Mouse (Mus musculus): ENCODE measurements around the gene Zfp148. TPM values are rescaled to one million over a fixed set of nuclear protein-coding genes. Genes with fewer than 3 reads are reported as not detected.

Zfp148 gene
- polyA plus RNA-seq, 1 experiment from 2014 or later: 53.3 TPM

DNA sequence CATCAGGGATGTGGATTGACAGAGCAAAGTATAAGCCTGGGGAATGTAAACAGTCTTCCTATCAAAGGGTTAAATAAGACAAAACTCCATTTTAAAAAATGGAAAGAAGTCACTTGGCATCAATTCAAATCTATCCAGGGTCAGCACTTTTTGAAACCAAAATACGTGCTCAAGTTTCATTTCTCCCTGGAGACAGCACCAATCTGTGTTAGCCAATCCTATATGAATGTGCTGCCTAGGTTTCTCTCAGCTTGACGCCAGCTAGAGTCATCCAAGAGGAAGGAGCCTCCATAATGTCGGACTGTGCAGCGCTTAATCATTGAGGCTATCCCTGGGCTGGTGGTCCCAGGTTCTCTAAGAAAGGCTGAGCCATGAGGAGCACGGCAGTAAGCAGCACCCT lies 33.5 kb upstream of the Zfp148 start:
- 0 out of 2 replicates have a peak overlapping the region, but pooled peaks have one; percentile 21 for H3K27ac ChIP-seq
- H3K9me3 ChIP-seq: no peaks in the 10 kb centered on the region
- no peak overlapping the region for H3K4me2 ChIP-seq
- no peak overlapping the region for H3K4me3 ChIP-seq (replicated peaks)
- no peak for ATAC-seq (ENCODE audit: insufficient read depth, low FRiP score, low read depth)
- H3K9ac ChIP-seq: no peak overlapping the region
- H3K36me3 ChIP-seq: no peaks in the 10 kb centered on the region
- 52% methylated on average over 5 of the region's 5 CpGs for WGBS
- no peaks in the 10 kb centered on the region for H3K4me1 ChIP-seq
- no peaks in the 10 kb centered on the region for H3K27me3 ChIP-seq (replicated peaks)

DNA sequence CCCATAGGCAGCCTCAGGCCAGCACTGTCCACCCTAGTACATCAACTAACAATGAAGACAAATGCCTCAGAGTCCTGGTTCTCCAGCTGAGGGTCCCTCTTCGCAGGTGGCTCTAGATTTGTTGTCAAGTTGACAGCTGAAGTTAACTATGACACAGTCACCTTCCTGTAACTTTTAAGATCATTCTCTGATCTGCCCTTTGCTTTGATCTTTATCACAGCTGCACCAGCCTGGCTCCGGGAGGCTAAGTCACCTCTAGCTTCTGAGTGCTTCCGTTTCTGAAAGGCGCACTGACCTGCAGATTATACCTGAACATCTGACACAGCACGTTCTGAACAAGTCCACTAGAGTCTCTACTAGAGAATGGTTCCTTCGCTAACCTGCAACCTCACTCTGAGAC lies 22.8 kb upstream of the Zfp148 start:
- Histone ChIP-seq H3K27ac (no peak overlapping the region), H3K4me1 (0 out of 2 replicates have a peak, but pooled peaks cover 2% of the 10 kb centered on the region), H3K9me3 (no peaks in the 10 kb centered on the region), H3K9ac (no peak overlapping the region), H3K4me3 (replicated peaks) (no peak overlapping the region), H3K4me2 (no peak overlapping the region), H3K27me3 (replicated peaks) (no peaks in the 10 kb centered on the region), H3K36me3 (no peaks in the 10 kb centered on the region)
- ATAC-seq (ENCODE audit: insufficient read depth, low FRiP score, low read depth): no peak
- WGBS: 59% methylated on average over 6 of the region's 6 CpGs

DNA sequence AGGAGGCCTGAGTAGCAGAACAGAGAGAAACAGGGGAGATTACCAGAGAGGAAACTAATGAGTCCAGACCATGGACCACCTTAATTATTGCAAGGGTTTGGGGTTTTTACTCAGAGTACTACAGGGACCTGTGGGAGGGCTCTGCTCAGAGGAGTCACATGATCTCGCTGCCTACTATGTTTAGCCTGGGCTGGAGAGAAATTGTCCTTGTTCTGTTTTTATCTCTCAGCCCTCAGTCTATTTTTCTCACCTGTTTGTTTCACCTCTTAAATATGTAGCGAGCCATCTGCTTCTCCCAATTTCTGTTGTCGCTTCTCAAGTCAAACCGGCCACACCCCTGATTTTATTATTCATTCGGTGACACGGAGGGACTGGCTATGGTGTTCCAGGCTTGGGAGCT lies 14.9 kb upstream of the Zfp148 start:
- Histone ChIP-seq H3K27ac (no peak overlapping the region), H3K4me2 (no peak overlapping the region), H3K4me3 (replicated peaks) (no peak overlapping the region), H3K27me3 (replicated peaks) (no peaks in the 10 kb centered on the region), H3K9ac (no peak overlapping the region), H3K9me3 (no peaks in the 10 kb centered on the region), H3K36me3 (no peaks in the 10 kb centered on the region), H3K4me1 (0 out of 2 replicates have a peak, but pooled peaks cover 2% of the 10 kb centered on the region)
- WGBS: 82% methylated on average over 6 of the region's 6 CpGs
- no peak for ATAC-seq (ENCODE audit: insufficient read depth, low FRiP score, low read depth)

DNA sequence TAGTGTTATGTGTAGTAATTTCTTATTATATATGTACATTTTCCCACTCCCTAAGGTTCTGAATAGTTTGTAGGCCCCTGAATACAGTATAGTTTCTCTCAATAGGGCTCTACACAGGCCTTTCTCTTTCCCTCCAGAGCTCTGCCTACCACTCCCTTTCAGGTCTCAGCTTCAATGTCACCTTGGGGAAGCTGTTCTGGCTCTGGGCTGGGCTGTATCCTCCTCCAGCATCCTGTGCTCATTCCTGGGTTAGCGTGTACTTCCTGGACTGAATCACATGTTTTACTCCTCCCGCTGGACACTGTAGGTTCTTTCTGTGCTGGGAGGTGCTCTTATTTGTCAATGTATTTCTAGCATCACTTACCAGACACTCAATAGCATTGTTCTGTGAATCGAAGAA lies 12.0 kb upstream of the Zfp148 start:
- Histone ChIP-seq H3K4me2 (no peak overlapping the region), H3K27ac (no peak overlapping the region), H3K9ac (no peak overlapping the region), H3K4me1 (no peaks in the 10 kb centered on the region), H3K27me3 (replicated peaks) (no peaks in the 10 kb centered on the region), H3K9me3 (no peaks in the 10 kb centered on the region), H3K4me3 (replicated peaks) (no peak overlapping the region), H3K36me3 (no peaks in the 10 kb centered on the region)
- 69% methylated on average over 3 of the region's 3 CpGs for WGBS
- ATAC-seq (ENCODE audit: insufficient read depth, low FRiP score, low read depth): no peak

DNA sequence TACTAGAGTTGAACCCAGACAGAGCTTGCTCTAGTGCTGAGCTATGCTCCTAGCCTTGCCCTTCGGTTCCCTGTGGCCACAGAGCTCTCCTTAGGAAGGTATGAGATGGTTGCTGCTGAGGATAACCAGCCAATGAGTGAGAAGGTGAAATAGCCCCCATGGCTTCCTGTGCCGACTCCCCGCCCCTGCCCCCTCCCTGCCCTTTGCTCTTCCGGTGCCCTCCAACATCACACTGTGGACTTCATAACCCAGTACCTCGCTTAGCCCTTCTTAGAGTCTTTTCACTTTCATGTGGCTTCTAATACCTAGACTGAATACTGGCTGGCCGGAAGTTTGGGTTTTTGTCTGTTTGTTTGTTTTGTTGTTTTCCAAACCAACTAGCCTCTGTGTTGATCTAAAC lies 9.8 kb upstream of the Zfp148 start:
- Histone ChIP-seq H3K27ac (no peak overlapping the region), H3K27me3 (replicated peaks) (no peaks in the 10 kb centered on the region), H3K9me3 (no peaks in the 10 kb centered on the region), H3K4me2 (no peak overlapping the region), H3K9ac (no peak overlapping the region), H3K4me3 (replicated peaks) (no peak overlapping the region), H3K36me3 (no peaks in the 10 kb centered on the region), H3K4me1 (no peaks in the 10 kb centered on the region)
- no peak for ATAC-seq (ENCODE audit: insufficient read depth, low FRiP score, low read depth)
- 50% methylated on average over 6 of the region's 6 CpGs for WGBS

DNA sequence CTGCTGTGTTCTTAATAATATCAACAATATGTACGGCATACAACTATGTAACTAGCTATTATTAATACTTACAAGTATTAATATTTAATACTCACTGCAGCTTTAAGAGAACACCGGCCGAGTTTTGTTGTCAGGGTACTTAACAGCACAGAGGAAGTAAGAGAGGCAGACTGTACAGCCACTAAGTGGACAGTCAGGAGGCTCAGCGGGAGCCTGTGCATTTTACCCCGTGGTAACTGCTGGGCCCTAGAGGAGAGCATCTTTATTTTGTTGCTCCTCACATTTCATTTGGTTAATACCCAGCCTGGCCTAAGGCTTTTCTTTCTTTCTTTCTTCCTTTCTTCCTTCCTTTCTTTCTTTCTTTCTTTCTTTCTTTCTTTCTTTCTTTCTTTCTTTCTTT lies 8.0 kb upstream of the Zfp148 start:
- Histone ChIP-seq H3K36me3 (no peaks in the 10 kb centered on the region), H3K4me1 (no peaks in the 10 kb centered on the region), H3K4me2 (no peak overlapping the region), H3K9ac (no peak overlapping the region), H3K4me3 (replicated peaks) (no peak overlapping the region), H3K9me3 (no peaks in the 10 kb centered on the region), H3K27ac (no peak overlapping the region), H3K27me3 (replicated peaks) (no peaks in the 10 kb centered on the region)
- ATAC-seq (ENCODE audit: insufficient read depth, low FRiP score, low read depth): no peak
- 47% methylated on average over 5 of the region's 5 CpGs for WGBS

DNA sequence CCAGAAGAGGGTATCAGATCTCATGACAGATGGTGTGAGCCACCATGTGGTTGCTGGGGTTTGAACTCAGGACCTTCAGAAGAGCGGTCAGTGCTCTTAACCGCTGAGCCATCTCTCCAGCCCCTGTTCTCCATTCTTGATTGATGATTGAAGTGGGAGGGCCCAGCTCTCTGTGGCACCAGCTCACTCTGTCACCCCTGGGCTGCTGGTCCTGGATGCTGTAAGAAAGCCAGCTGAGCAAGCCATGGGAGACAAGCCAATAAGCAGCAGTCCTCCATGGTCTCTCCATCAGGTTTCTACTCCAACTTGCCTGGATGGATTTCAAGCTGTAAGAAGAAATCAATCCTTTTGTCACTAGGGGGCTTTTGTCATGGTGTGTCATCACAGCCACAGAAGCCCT lies 7.3 kb upstream of the Zfp148 start:
- no peaks in the 10 kb centered on the region for H3K9me3 ChIP-seq
- H3K27me3 ChIP-seq (replicated peaks): no peaks in the 10 kb centered on the region
- no peak overlapping the region for H3K27ac ChIP-seq
- 96% methylated on average over 2 of the region's 2 CpGs for WGBS
- no peak overlapping the region for H3K4me3 ChIP-seq (replicated peaks)
- H3K4me1 ChIP-seq: no peaks in the 10 kb centered on the region
- H3K9ac ChIP-seq: no peak overlapping the region
- ATAC-seq (ENCODE audit: insufficient read depth, low FRiP score, low read depth): no peak
- H3K4me2 ChIP-seq: no peak overlapping the region
- H3K36me3 ChIP-seq: no peaks in the 10 kb centered on the region

DNA sequence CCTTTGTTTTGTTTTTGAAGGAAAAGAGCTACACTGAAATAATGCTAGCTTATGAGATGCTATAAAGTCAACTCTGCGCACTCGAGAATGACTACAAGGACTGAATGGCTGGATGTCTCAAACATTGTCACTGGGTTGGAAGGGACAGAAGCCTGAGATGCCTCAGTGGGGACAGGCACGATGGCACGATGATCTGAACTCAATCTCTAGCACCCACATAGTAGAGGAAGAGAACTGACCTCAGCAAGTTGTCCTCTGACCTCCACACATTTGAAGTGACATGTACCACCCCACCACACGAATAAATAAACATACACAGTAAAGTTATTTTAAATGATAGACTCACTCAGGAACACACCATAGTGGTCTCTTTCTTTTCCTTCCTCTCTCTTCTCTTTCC lies 4.4 kb upstream of the Zfp148 start:
- H3K27ac ChIP-seq: no peak overlapping the region
- H3K4me2 ChIP-seq: no peak overlapping the region
- no peak overlapping the region for H3K9ac ChIP-seq
- H3K27me3 ChIP-seq (replicated peaks): no peaks in the 10 kb centered on the region
- no peaks in the 10 kb centered on the region for H3K9me3 ChIP-seq
- ATAC-seq (ENCODE audit: insufficient read depth, low FRiP score, low read depth): no peak
- 71% methylated on average over 5 of the region's 5 CpGs for WGBS
- 0 out of 2 replicates have a peak, but pooled peaks cover 3% of the 10 kb centered on the region for H3K4me1 ChIP-seq
- H3K4me3 ChIP-seq (replicated peaks): no peak overlapping the region
- no peaks in the 10 kb centered on the region for H3K36me3 ChIP-seq

DNA sequence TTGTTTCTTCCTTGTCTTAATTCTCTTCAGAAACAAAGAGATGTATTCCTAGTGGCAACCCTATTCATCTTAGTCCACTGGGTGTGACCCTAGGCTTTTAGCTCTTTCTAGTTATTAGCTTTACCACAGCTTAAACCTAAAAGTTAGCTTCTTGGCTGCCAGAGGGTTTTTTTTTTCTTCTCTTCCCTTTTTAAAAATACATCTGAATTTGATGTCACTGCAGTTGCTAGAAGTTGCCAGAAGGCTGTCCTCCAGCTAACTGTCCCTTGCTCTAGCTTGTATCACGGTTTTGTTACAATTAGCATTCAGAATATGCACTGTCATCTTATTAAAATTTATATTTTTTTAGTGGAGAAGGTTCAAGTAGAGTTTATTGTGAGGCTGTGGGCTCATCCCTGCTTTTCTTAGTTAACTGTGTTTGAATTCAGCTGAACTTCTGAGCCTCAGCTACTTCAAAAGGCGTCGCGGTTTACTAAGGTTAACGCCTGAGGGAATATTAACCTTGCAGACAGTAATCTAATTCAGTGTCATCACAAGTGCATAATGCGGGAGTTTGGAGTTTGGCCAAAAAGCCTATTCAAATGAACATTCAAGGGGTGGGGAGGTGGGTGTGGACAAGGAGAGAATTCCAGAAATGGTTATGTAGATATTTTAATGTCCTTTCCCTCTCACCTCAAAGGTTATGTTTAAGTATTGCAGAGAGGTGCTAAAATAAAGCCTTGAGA lies 1.3 kb upstream of the Zfp148 start:
- 49% methylated on average over 6 of the region's 6 CpGs for WGBS
- Histone ChIP-seq H3K4me3 (replicated peaks) (peak overlapping the region; percentile 85; the same call in 1 of the 2 replicates), H3K4me2 (peak overlapping the region; percentile 61), H3K9ac (no peak overlapping the region), H3K36me3 (no peaks in the 10 kb centered on the region), H3K9me3 (no peaks in the 10 kb centered on the region), H3K27me3 (replicated peaks) (no peaks in the 10 kb centered on the region), H3K4me1 (peaks cover 9% of the 10 kb centered on the region; the same call in 1 of the 2 replicates), H3K27ac (peak overlapping the region; percentile 96)
- ATAC-seq (ENCODE audit: insufficient read depth, low FRiP score, low read depth): no peak

DNA sequence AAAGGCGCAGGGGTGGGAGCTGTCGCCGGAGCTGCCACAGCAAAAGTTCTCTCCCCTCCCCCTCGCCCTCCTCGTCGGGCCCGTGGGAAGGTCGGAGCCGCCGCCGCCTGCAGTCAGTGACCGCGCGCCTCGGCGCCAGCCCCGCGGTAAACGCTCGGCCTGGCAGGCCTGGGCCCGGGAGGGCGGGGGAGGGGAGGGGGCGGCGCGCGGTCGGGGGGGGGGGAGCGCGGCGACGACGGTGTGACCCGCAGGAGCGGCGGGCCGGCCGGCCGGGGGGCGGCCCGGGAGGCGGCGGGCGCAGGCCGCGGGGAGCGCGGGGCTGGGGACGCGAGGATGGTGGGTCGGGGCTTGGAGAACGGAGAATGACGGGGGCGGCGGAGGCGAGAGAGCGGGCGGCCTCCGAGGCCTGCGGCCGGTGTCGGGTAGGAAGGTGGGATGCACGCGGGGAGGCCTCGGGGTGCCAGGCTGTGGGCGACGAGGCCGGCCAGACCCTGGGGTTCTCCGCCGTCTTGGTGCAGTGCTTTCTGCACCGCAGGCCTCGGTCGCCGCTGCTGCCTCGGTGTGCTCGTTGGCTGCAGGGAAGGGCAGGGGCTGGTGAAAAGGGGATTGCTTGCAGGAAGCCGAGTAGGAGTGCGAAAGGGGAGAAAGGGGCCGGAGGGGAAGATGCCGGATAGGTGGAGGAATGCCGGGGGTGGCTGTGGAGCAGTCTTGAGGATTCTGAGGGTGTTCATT lies 412 bp downstream of the Zfp148 start:
- peaks cover 9% of the 10 kb centered on the region; the same call in 1 of the 2 replicates for H3K4me1 ChIP-seq
- peak overlapping the region; percentile 76 for H3K4me2 ChIP-seq
- under 1% methylated on average over 42 of the region's 80 CpGs for WGBS
- no peaks in the 10 kb centered on the region for H3K9me3 ChIP-seq
- no peaks in the 10 kb centered on the region for H3K27me3 ChIP-seq (replicated peaks)
- H3K9ac ChIP-seq: peak overlapping the region; percentile 90
- ATAC-seq (ENCODE audit: insufficient read depth, low FRiP score, low read depth): peak; percentile 72
- H3K4me3 ChIP-seq (replicated peaks): peak overlapping the region; percentile 85
- H3K36me3 ChIP-seq: no peaks in the 10 kb centered on the region
- peak overlapping the region; percentile 96 for H3K27ac ChIP-seq

DNA sequence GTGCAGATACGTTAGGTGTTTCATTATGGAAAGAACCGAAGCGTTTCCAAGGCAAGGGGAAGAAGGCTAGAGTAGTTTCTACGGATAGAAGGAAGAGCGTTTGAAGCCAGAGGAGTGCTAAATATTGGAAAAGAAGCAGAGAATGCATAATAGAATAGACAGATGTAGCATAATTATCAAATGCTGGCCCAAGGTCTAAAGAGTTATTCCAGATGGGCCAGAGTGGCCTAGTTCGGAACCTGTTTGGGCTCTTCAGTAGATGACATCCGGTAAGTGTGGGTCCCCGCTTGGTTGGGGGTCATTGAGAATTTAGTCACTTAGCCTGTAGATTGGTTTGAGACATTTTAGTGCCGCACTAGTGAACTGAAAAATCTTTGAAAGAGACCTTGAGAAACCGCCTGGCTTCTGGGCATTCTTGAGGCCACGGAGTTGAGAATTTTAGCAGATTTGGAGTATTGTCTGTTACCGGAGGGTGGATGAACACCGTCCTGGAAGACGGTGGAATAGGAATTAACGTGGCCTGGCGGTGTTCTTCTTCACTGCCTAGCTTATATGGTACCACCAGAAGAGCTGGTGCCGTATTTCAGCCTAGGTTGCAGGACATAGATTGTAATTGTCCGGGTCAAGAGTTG lies 1.1 kb downstream of the Zfp148 start:
- Histone ChIP-seq H3K9ac (peak overlapping the region; percentile 90), H3K4me3 (replicated peaks) (peak overlapping the region; percentile 85), H3K27me3 (replicated peaks) (no peaks in the 10 kb centered on the region), H3K36me3 (no peaks in the 10 kb centered on the region), H3K27ac (peak overlapping the region; percentile 96), H3K4me2 (peak overlapping the region; percentile 76), H3K9me3 (no peaks in the 10 kb centered on the region), H3K4me1 (peaks cover 9% of the 10 kb centered on the region; the same call in 1 of the 2 replicates)
- under 1% methylated on average over 18 of the region's 18 CpGs for WGBS
- ATAC-seq (ENCODE audit: insufficient read depth, low FRiP score, low read depth): no peak

DNA sequence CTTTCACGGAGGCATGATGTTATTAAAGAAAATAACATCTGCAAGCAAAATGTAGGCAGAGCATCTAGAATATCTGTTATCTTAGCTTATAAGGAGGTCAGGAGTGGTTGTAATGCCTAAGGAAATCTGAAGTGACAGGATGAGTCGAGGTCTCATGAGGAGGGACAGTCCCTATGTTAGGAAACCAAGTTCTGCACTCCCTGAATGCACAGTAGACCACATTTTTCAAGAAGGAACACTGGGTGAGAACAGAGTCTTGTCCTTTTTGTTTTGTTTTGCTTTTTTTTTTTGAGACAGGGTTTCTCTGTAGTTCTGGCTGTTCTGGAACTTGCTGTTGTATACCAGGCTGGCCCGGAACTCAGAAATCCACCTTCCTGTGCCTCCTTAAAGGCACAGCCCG lies 1.7 kb downstream of the Zfp148 start:
- WGBS: 19% methylated on average over 4 of the region's 4 CpGs
- ATAC-seq (ENCODE audit: insufficient read depth, low FRiP score, low read depth): no peak

More for the DNA sequence above, 1.7 kb downstream of the Zfp148 start:
- Histone ChIP-seq H3K27me3 (replicated peaks) (no peaks in the 10 kb centered on the region), H3K9ac (peak overlapping the region; percentile 90; the same call in 1 of the 2 replicates), H3K4me3 (replicated peaks) (peak overlapping the region; percentile 85), H3K27ac (peak overlapping the region; percentile 96; the same call in 1 of the 2 replicates), H3K9me3 (no peaks in the 10 kb centered on the region), H3K4me2 (peak overlapping the region; percentile 76), H3K36me3 (no peaks in the 10 kb centered on the region), H3K4me1 (peaks cover 9% of the 10 kb centered on the region; the same call in 1 of the 2 replicates)

Data from stomach, embryonic 15.5 days (tissue).